Mouse (Mus musculus) megakaryocyte progenitor cell, adult 5-6 weeks (primary cell): Measurements from ENCODE around the gene Vps18. TPM values are rescaled to one million over a fixed set of nuclear protein-coding genes. Genes with fewer than 3 reads are reported as not detected.

Source experiments
- ATAC-seq: replicated peaks from 2 replicates; pipeline ENCODE4 v1.8.0; 2016; ENCODE audit warnings: mild to moderate bottlenecking, moderate TSS enrichment, inconsistent platforms; ENCODE audit not compliant: poor library complexity
- total RNA-seq, 2 experiments: library from RNA; stranded (forward) in 1 of 2; stranded (reverse) in 1 of 2; fragments of 157-497, 149-512 nt in 1 of 2; fragments of 200-1000 nt in 1 of 2; gene quantifications; 2 replicates each; pipeline versions ENCODE4 v1.2.3 to v1.2.4; 2015 to 2017

Gene Vps18
- total RNA-seq (2015) (7.2 and 7.6 TPM in 2 replicates), total RNA-seq (2017) (18.8 and 20.0 TPM in 2 replicates)

- ATAC-seq, result peak; percentile 97
Measured at GRCm38 (mm10) chr2:119288270-119288882, at the start of gene Vps18. Gene Vps18, plus strand, starts transcription at chr2:119288740.

DNA sequence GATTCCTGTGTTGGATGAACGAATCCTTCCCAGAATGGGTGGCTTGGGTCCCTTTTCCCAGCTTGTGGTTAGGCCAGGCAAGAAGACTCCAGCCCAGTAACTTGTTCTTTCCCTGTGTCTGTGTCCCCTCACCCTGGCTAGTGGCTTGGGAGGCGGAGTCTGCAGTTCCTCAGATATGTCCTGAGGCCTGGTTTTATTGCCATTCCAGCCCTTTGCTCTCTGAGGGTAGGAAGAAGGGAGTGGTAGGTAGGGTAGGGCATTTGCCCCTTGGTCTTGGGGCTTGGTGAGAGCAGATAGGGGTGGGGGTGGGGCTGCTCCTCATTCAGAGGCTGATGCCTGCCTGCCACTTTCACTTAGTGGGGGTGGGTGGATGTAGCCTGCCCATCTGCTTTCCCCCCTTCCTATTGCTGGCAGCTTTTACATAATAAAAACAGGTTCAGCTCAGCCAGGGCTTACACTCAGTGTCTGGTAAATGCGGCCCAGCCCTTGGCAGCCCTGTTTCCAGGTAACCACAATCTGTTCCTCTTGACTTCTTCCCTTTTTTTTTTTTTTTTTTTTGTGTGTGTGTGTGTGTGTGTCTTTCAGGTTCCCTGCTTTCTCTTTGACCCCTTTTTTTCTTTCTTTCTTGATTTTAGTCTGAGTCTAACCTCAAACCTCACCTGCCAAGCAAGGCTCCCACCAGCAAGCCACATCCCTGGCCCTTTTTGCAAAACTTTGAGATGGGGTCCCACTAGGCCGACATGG, 48.3 kb upstream of the Vps18 start:
- ATAC-seq, result no peak

GRCm38 (mm10) chr2:119240819-119241186, 47.7 kb upstream of the Vps18 start:
- ATAC-seq, result no peak

- ATAC-seq, result no peak
Measured at GRCm38 (mm10) chr2:119242548-119242947, 46.0 kb upstream of the Vps18 start.

DNA sequence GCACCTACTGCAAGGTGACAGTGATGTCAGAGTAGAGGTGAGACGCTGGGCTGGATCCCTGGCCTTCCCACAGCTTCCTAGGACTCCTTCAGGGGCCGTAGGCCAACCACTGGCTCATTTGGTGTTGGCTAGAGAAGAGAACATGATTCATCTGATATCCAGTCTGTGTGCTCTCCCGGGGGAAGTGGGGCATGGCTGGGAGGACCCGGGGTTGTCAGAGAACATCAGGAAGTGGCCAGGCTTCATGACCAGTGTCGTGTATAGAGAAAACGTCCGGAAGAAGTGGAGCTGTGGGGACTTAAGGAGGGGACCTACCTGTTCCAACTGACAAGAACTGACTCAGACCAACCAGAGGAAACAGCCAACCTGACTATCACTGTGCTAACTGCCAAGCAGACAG, 43.3 kb upstream of the Vps18 start:
- no peak for ATAC-seq

GRCm38 (mm10) chr2:119247904-119248303, 40.6 kb upstream of the Vps18 start:
- no peak for ATAC-seq

GRCm38 (mm10) chr2:119249592-119250061, 38.9 kb upstream of the Vps18 start:
- ATAC-seq, result no peak

- ATAC-seq, result no peak
Measured at GRCm38 (mm10) chr2:119250377-119250776, 38.2 kb upstream of the Vps18 start.

- ATAC-seq, result peak; percentile 98
Measured at GRCm38 (mm10) chr2:119250826-119251478, 37.6 kb upstream of the Vps18 start.

DNA sequence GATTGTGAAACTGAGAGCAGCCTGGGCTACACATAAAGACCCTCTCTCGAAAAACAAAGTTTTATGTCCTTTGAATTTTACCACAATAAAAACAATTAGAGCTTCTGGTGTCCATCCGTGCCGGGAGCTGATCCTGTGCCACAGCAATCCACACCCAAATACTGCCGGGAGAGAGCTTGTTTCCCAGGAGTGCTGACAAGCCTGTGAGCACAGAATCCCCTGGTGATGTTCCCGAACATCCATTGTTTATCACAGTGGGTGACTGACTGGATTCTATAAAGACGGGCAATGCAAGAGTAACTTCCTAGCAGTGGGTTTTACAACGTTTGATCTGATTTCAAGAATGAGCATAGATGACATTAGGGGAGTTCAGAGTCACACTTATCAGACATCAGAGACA, 33.6 kb upstream of the Vps18 start:
- ATAC-seq, result no peak

GRCm38 (mm10) chr2:119260518-119260917, 28.0 kb upstream of the Vps18 start:
- ATAC-seq, result no peak

- ATAC-seq, result no peak
Measured at GRCm38 (mm10) chr2:119261326-119261725, 27.2 kb upstream of the Vps18 start.

- peak; percentile 90 for ATAC-seq
Measured at GRCm38 (mm10) chr2:119262978-119263377, 25.6 kb upstream of the Vps18 start.

GRCm38 (mm10) chr2:119263813-119264212, 24.7 kb upstream of the Vps18 start:
- ATAC-seq, result no peak

DNA sequence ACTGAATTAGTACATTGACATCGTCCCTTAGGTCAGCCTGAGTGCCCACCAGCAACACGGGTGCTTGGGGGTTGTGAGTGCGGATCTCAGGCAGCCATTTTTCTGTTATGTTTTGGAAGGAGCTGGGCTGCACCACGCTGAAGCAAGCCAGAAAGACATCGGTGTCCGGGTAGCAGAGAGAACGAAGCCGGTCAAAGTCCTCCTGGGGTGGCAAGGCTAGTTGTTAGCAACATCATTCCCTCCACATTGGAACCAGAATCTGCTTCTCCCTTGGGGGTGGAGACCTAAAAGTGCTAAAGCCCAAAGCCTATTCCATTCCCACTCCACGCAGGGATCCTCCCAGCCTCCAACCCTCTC, 18.3 kb upstream of the Vps18 start:
- no peak for ATAC-seq

DNA sequence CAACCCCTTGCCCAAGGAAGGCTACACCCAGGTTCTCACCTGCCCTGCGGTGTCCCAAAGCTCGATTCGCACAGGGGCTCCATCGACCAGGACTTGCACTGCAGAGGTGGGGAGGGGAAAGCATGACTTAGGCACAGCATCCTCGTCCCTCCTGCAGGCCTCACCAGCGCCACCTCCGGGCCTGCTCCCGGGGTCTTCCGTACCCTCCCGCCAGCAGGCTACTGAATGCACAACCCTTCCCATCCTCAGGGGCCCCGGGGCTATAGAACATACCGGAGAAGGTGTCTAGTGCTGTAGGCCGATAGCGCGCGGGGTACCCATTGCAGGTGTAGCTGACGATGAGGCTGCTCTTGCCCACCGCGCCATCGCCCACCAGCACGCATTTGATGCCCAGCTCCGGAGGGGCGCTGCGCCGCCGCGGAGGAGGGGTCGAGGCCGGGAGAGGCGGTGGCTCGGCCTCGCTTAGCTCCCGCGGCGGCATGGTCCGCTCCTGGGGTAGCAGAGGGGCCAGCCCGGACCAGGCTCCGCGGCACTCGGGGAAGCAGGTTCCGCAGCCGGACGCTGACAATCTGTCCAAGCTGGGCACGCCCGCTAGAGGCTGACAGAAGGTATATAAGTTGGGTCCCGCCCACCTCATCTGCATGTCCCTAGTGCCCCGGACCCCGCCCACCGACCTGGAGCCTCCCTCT, 17.8 kb upstream of the Vps18 start, which contains the start of gene Rhov:
TSS of gene Rhov (minus strand) at position 630 of the 689 bp plus-strand sequence.
- peak; percentile 98 for ATAC-seq

DNA sequence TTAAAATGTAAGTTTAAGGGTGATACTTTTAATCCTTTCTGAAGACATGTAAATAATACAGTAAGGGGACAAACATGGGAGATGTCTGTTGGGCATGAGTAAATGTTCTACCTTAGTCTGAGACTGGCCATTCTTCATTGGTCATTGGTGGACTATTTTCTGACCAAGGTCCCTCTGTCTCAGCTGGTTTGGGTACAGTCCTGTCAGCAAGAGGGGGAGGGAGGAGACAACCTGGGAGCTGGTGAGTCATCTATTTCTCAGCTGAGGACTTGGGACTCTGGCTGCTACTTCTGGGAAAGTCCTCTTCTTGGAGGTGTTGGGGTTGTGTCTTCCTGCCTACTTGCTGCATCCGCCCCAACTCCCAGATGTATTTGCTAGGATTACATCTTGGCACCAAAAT, 14.4 kb upstream of the Vps18 start:
- ATAC-seq, result no peak

GRCm38 (mm10) chr2:119276926-119277325, 11.6 kb upstream of the Vps18 start:
- no peak for ATAC-seq

- ATAC-seq, result no peak
Measured at GRCm38 (mm10) chr2:119277810-119278209, 10.7 kb upstream of the Vps18 start.

DNA sequence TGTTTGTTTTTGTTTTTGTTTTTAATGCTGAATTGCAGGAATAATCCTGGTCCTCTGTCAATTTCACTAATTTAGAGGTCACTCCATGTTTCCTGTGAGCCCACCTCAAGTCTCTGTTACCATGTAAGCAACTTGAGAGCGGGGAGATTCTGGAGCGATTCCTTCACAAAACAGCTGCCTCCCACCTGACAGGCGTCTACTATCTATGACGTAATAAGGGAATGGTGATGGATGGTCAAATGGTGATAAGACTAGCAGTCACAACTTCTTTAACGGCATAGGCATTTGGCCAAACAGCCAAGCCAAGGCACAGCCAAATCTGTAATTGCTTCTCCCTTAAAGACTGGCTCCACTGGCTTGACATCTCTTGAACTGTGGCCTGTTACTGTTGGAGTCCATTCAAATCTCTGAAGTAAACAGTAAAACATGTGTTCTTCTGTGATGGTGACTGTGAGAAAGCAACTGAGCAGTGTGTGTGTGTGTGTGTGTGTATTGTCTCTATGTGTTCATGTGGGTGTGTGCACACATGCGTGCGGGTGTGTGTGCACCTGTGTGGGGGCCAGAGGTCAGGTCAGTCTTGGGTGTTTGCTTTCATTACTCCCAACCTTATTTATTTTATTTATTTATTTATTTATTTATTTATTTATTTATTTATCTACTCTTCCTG, 6.5 kb upstream of the Vps18 start:
- peak; percentile 46 for ATAC-seq

GRCm38 (mm10) chr2:119287372-119287771, 1.2 kb upstream of the Vps18 start:
- no peak for ATAC-seq
